Mouse (Mus musculus) cortical plate, adult 2 months (tissue): ENCODE results near the gene Slc2a1.

Experiments used
- CTCF ChIP-seq: fragments of 200-500 bp; IDR thresholded peaks from 2 replicates; pipeline ENCODE4 v1.5.1; 2011; ENCODE audit warnings: mild to moderate bottlenecking, control low read depth, low read length; ENCODE audit not compliant: insufficient read depth; ENCODE audit errors: extremely low read depth
- POLR2A ChIP-seq: fragments of 200-500 bp; IDR thresholded peaks from 2 replicates; pipeline ENCODE4 v1.6.1; 2011; ENCODE audit warnings: mild to moderate bottlenecking, low read length, control low read depth; ENCODE audit not compliant: insufficient read depth; ENCODE audit errors: extremely low read depth

DNA sequence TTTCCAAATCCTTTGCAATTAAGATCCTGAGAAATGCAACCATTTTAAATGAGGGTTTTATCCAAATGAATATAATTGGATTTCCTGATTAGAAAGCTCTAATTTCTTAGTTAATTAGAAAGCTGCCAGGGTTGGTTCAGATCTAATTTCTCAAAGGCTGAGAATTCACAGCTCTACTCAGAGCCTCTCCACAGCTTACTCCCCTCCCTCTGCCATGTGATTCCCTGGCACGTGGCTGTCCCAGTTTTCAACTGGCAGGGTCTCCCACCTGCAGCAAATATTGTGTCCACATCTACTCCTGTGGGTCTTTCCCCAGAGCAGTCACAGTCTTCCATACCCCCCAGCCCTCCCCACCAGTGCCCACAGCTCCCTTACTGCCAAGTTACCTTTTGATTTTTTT lies 75.0 kb downstream of the Slc2a1 start:
- TF ChIP-seq POLR2A (no peak), CTCF (no peak)
